Comparison of ENCODE assay signal across 9 mouse cellular contexts in genomic region chr6:88784691-88785173, GRCm38 (mm10). TPM values are rescaled to one million over a fixed set of nuclear protein-coding genes. Genes with fewer than 3 reads are reported as not detected.
DNase-seq lines count a peak whose midpoint lies in the region; ATAC-seq and TF ChIP-seq lines count a peak whose summit lies in the region.
"Had no signal": no experiment of that assay in that cellular context is flagged by ENCODE, and none has a peak within 500 bp of the region (broad histone marks: within the 10 kb centered on the region; RNA-seq: fewer than 3 reads in every experiment).

No protein-coding gene starts in this region.

- TF ChIP-seq CTCF in layer of hippocampus, adult 2 months (conservative IDR thresholded peaks at IDR 0.05) = peak; percentile 36

- no peak overlapping the region for H3K4me3 ChIP-seq in layer of hippocampus, adult 2 months
- no peak overlapping the region for H3K4me3 ChIP-seq in heart, embryonic 16.5 days (ENCODE audit: low read length)
- H3K4me3 ChIP-seq in liver, embryonic 15.5 days (replicated peaks) = no peak overlapping the region

- peak; percentile 60 for ATAC-seq in heart, embryonic 16.5 days (replicated peaks; ENCODE audit: extremely low read depth, insufficient read depth, low FRiP score)
- no peak for ATAC-seq in liver, embryonic 15.5 days (ENCODE audit: insufficient read depth)

- peaks cover 55% of the 10 kb centered on the region for H3K4me1 ChIP-seq in heart, embryonic 16.5 days (ENCODE audit: control insufficient read depth, insufficient read depth, low read length)
- peaks cover 92% of the 10 kb centered on the region for H3K4me1 ChIP-seq in liver, embryonic 15.5 days (replicated peaks)

- H3K4me2 ChIP-seq in heart, embryonic 16.5 days (ENCODE audit: low read depth, low read length) = peak overlapping the region; percentile 41; the same call in 1 of the 2 replicates
- no peak overlapping the region for H3K4me2 ChIP-seq in liver, embryonic 15.5 days

- no peak for DNase-seq in layer of hippocampus, adult 2 months (ENCODE audit: low spot score in 2 of 2)
- no peak for DNase-seq in layer of hippocampus, adult 8-10 months (ENCODE audit: low spot score in 2 of 2)
- peak; percentile 58 to 60 for DNase-seq in cerebellum, postnatal 14 days
- no peak for DNase-seq in adrenal gland, adult (ENCODE audit: inconsistent age in 2 of 2, low spot score in 1 of 2)
- no peak for DNase-seq in thymus, postnatal 14 days
- DNase-seq in urinary bladder, postnatal 4 days (ENCODE audit: low spot score in 2 of 2) = no peak

- 23% methylated on average over 7 of the region's 7 CpGs for WGBS in heart, embryonic 16.5 days
- 77% methylated on average over 7 of the region's 7 CpGs for WGBS in liver, embryonic 15.5 days (ENCODE audit: insufficient replicate concordance)

- no peaks in the 10 kb centered on the region for H3K36me3 ChIP-seq in heart, embryonic 16.5 days (ENCODE audit: control insufficient read depth, insufficient read depth)
- peaks cover 22% of the 10 kb centered on the region for H3K36me3 ChIP-seq in liver, embryonic 15.5 days (replicated peaks)
- H3K36me3 ChIP-seq: G1E had no signal

- H3K9ac ChIP-seq in heart, embryonic 16.5 days (ENCODE audit: low read length) = peak overlapping the region; percentile 68
- no peak overlapping the region for H3K9ac ChIP-seq in liver, embryonic 15.5 days

- no peaks in the 10 kb centered on the region for H3K27me3 ChIP-seq in heart, embryonic 16.5 days (ENCODE audit: control insufficient read depth, insufficient read depth, low read length)
- H3K27me3 ChIP-seq in liver, embryonic 15.5 days = no peaks in the 10 kb centered on the region; the same call in 1 of the 2 replicates

- H3K9me3 ChIP-seq in heart, embryonic 16.5 days (replicated peaks; ENCODE audit: control insufficient read depth, low read length) = no peaks in the 10 kb centered on the region
- no peaks in the 10 kb centered on the region for H3K9me3 ChIP-seq in liver, embryonic 15.5 days (replicated peaks)
- H3K9me3 ChIP-seq: G1E had no signal

- peak overlapping the region; percentile 86 for H3K27ac ChIP-seq in layer of hippocampus, adult 2 months
- peak overlapping the region; percentile 98 for H3K27ac ChIP-seq in heart, embryonic 16.5 days (ENCODE audit: low read length)
- H3K27ac ChIP-seq in liver, embryonic 15.5 days (replicated peaks) = peak overlapping the region; percentile 55

RNA-seq across cellular contexts. Expression of gene Abtb1, which starts 57.1 kb away (rescaled TPM):
- total RNA-seq in layer of hippocampus, adult 2 months (2021) = 10 to 100 TPM; 33.4 to 37.1 TPM
- 10 to 100 TPM; 31.1 to 38.6 (median 37.0) TPM for total RNA-seq in layer of hippocampus, adult 8-10 months (2022)
- polyA plus RNA-seq in heart, embryonic 16.5 days (2015; fragmentation: Nextera tagmentation; extraction: Ambion mirVana) = 28.3 and 31.6 TPM in 2 replicates
- polyA plus RNA-seq in liver, embryonic 15.5 days (2015; fragmentation: Nextera tagmentation; extraction: Ambion mirVana) = 57.7 and 66.9 TPM in 2 replicates

Comparison
In these comparisons a context has a peak if more than half of its experiments do, and no peak if none do; other contexts are left out.
1. DNase-seq: peak in cerebellum, postnatal 14 days (2 of 2); none in layer of hippocampus, adult 2 months (0 of 2), layer of hippocampus, adult 8-10 months (0 of 2), adrenal gland, adult (0 of 2), thymus, postnatal 14 days (single experiment) and urinary bladder, postnatal 4 days (0 of 2).
2. Peak in every context shown above with its lines, with median percentiles within 50 percentile points of each other: H3K27ac ChIP-seq.